Mouse (Mus musculus): ENCODE results near the gene Hhipl2. TPM values are rescaled to one million over a fixed set of nuclear protein-coding genes. Genes with fewer than 3 reads are reported as not detected.
"Not testable (repeated sequence)": the region's sequence is repeated elsewhere in the genome, so short reads cannot be mapped to it uniquely, and the experiment has no call there.

Hhipl2 gene
- polyA plus RNA-seq, 1 experiment from 2014 or later = 0.55 TPM

- no peak overlapping the region for H3K4me2 ChIP-seq (ENCODE audit: low read depth, low read length)
- H3K27ac ChIP-seq (ENCODE audit: low read length) = no peak overlapping the region
- H3K27me3 ChIP-seq (ENCODE audit: control insufficient read depth, insufficient read depth, low read length) = 0 out of 2 replicates have a peak, but pooled peaks cover 4% of the 10 kb centered on the region
- ATAC-seq (replicated peaks; ENCODE audit: extremely low read depth, insufficient read depth, low FRiP score) = no peak
- no peak overlapping the region for H3K4me3 ChIP-seq (ENCODE audit: low read length)
- WGBS = 65% methylated on average over 2 of the region's 2 CpGs
- peaks cover 3% of the 10 kb centered on the region; the same call in 1 of the 2 replicates for H3K9me3 ChIP-seq (replicated peaks; ENCODE audit: control insufficient read depth, low read length)
- H3K4me1 ChIP-seq (ENCODE audit: control insufficient read depth, insufficient read depth, low read length) = no peaks in the 10 kb centered on the region
- H3K9ac ChIP-seq (ENCODE audit: low read length) = no peak overlapping the region
- no peaks in the 10 kb centered on the region for H3K36me3 ChIP-seq (ENCODE audit: control insufficient read depth, insufficient read depth)
These were observed 35.4 kb upstream of the Hhipl2 start for GRCm38 (mm10) chr1:183382621-183383020.

GRCm38 (mm10) chr1:183387421-183387820, 30.6 kb upstream of the Hhipl2 start:
- H3K4me2 ChIP-seq (ENCODE audit: low read depth, low read length); H3K4me3 ChIP-seq (ENCODE audit: low read length); H3K27ac ChIP-seq (ENCODE audit: low read length); H3K9me3 ChIP-seq (replicated peaks; ENCODE audit: control insufficient read depth, low read length); H3K9ac ChIP-seq (ENCODE audit: low read length); H3K4me1 ChIP-seq (ENCODE audit: control insufficient read depth, insufficient read depth, low read length); ATAC-seq (replicated peaks; ENCODE audit: extremely low read depth, insufficient read depth, low FRiP score); H3K27me3 ChIP-seq (ENCODE audit: control insufficient read depth, insufficient read depth, low read length); H3K36me3 ChIP-seq (ENCODE audit: control insufficient read depth, insufficient read depth): not testable (repeated sequence)
- WGBS = 88% methylated on average over 3 of the region's 3 CpGs

- Histone ChIP-seq H3K27me3 (ENCODE audit: control insufficient read depth, insufficient read depth, low read length) (0 out of 2 replicates have a peak, but pooled peaks cover 4% of the 10 kb centered on the region), H3K4me1 (ENCODE audit: control insufficient read depth, insufficient read depth, low read length) (peaks cover 7% of the 10 kb centered on the region), H3K4me2 (ENCODE audit: low read depth, low read length) (peak within 1 kb of the TSS; percentile 94), H3K9me3 (replicated peaks; ENCODE audit: control insufficient read depth, low read length) (no peaks in the 10 kb centered on the region), H3K36me3 (ENCODE audit: control insufficient read depth, insufficient read depth) (no peaks in the 10 kb centered on the region), H3K4me3 (ENCODE audit: low read length) (peak within 1 kb of the TSS; percentile 77), H3K9ac (ENCODE audit: low read length) (peak within 1 kb of the TSS; percentile 73), H3K27ac (ENCODE audit: low read length) (peak within 1 kb of the TSS; percentile 50)
- peak; percentile 99 for ATAC-seq (replicated peaks; ENCODE audit: extremely low read depth, insufficient read depth, low FRiP score)
- 6% methylated on average over 44 of the region's 44 CpGs for WGBS
These were observed 29.3 kb upstream of the Hhipl2 start, which contains the start of gene Taf1a for GRCm38 (mm10) chr1:183388426-183389406. Taf1a (plus strand) TSS chr1:183388981.

GRCm38 (mm10) chr1:183403396-183403795, 14.6 kb upstream of the Hhipl2 start:
- Histone ChIP-seq H3K4me1 (ENCODE audit: control insufficient read depth, insufficient read depth, low read length) (no peaks in the 10 kb centered on the region), H3K36me3 (ENCODE audit: control insufficient read depth, insufficient read depth) (peaks cover 50% of the 10 kb centered on the region), H3K4me2 (ENCODE audit: low read depth, low read length) (no peak overlapping the region), H3K27me3 (ENCODE audit: control insufficient read depth, insufficient read depth, low read length) (no peaks in the 10 kb centered on the region), H3K9me3 (replicated peaks; ENCODE audit: control insufficient read depth, low read length) (no peaks in the 10 kb centered on the region), H3K27ac (ENCODE audit: low read length) (no peak overlapping the region), H3K9ac (ENCODE audit: low read length) (no peak overlapping the region), H3K4me3 (ENCODE audit: low read length) (no peak overlapping the region)
- no peak for ATAC-seq (replicated peaks; ENCODE audit: extremely low read depth, insufficient read depth, low FRiP score)
- WGBS = 90% methylated on average over 3 of the region's 3 CpGs

- no peak overlapping the region for H3K4me2 ChIP-seq (ENCODE audit: low read depth, low read length)
- no peak for ATAC-seq (replicated peaks; ENCODE audit: extremely low read depth, insufficient read depth, low FRiP score)
- 0 out of 2 replicates have a peak, but pooled peaks cover 3% of the 10 kb centered on the region for H3K9me3 ChIP-seq (replicated peaks; ENCODE audit: control insufficient read depth, low read length)
- H3K9ac ChIP-seq (ENCODE audit: low read length) = no peak overlapping the region
- peaks cover 16% of the 10 kb centered on the region; the same call in 1 of the 2 replicates for H3K36me3 ChIP-seq (ENCODE audit: control insufficient read depth, insufficient read depth)
- no peak overlapping the region for H3K4me3 ChIP-seq (ENCODE audit: low read length)
- WGBS = 85% methylated on average over 15 of the region's 15 CpGs
- no peaks in the 10 kb centered on the region for H3K4me1 ChIP-seq (ENCODE audit: control insufficient read depth, insufficient read depth, low read length)
- no peaks in the 10 kb centered on the region for H3K27me3 ChIP-seq (ENCODE audit: control insufficient read depth, insufficient read depth, low read length)
- H3K27ac ChIP-seq (ENCODE audit: low read length) = no peak overlapping the region
These were observed 3.8 kb upstream of the Hhipl2 start for GRCm38 (mm10) chr1:183414081-183414727.

GRCm38 (mm10) chr1:183419741-183420140, 1.7 kb downstream of the Hhipl2 start:
- WGBS = 69% methylated on average over 7 of the region's 7 CpGs
- H3K4me2 ChIP-seq (ENCODE audit: low read depth, low read length) = no peak overlapping the region
- ATAC-seq (replicated peaks; ENCODE audit: extremely low read depth, insufficient read depth, low FRiP score) = no peak
- H3K4me1 ChIP-seq (ENCODE audit: control insufficient read depth, insufficient read depth, low read length) = no peaks in the 10 kb centered on the region
- H3K36me3 ChIP-seq (ENCODE audit: control insufficient read depth, insufficient read depth) = no peaks in the 10 kb centered on the region
- no peak overlapping the region for H3K4me3 ChIP-seq (ENCODE audit: low read length)
- peaks cover 1% of the 10 kb centered on the region; the same call in 1 of the 2 replicates for H3K9me3 ChIP-seq (replicated peaks; ENCODE audit: control insufficient read depth, low read length)
- H3K9ac ChIP-seq (ENCODE audit: low read length) = no peak overlapping the region; the same call in 1 of the 2 replicates
- no peaks in the 10 kb centered on the region for H3K27me3 ChIP-seq (ENCODE audit: control insufficient read depth, insufficient read depth, low read length)
- peak overlapping the region; percentile 56 for H3K27ac ChIP-seq (ENCODE audit: low read length)

GRCm38 (mm10) chr1:183420296-183420695, 2.3 kb downstream of the Hhipl2 start:
- H3K4me1 ChIP-seq (ENCODE audit: control insufficient read depth, insufficient read depth, low read length) = no peaks in the 10 kb centered on the region
- 78% methylated on average over 10 of the region's 10 CpGs for WGBS
- H3K4me2 ChIP-seq (ENCODE audit: low read depth, low read length) = no peak overlapping the region
- no peaks in the 10 kb centered on the region; the same call in 1 of the 2 replicates for H3K9me3 ChIP-seq (replicated peaks; ENCODE audit: control insufficient read depth, low read length)
- H3K27ac ChIP-seq (ENCODE audit: low read length) = peak overlapping the region; percentile 56
- H3K27me3 ChIP-seq (ENCODE audit: control insufficient read depth, insufficient read depth, low read length) = no peaks in the 10 kb centered on the region
- no peaks in the 10 kb centered on the region for H3K36me3 ChIP-seq (ENCODE audit: control insufficient read depth, insufficient read depth)
- no peak overlapping the region for H3K9ac ChIP-seq (ENCODE audit: low read length)
- ATAC-seq (replicated peaks; ENCODE audit: extremely low read depth, insufficient read depth, low FRiP score) = peak; percentile 51
- H3K4me3 ChIP-seq (ENCODE audit: low read length) = no peak overlapping the region

GRCm38 (mm10) chr1:183424100-183424499, 6.1 kb downstream of the Hhipl2 start:
- Histone ChIP-seq H3K9me3 (replicated peaks; ENCODE audit: control insufficient read depth, low read length) (no peaks in the 10 kb centered on the region; the same call in 1 of the 2 replicates), H3K36me3 (ENCODE audit: control insufficient read depth, insufficient read depth) (no peaks in the 10 kb centered on the region), H3K4me2 (ENCODE audit: low read depth, low read length) (no peak overlapping the region), H3K4me3 (ENCODE audit: low read length) (no peak overlapping the region), H3K27me3 (ENCODE audit: control insufficient read depth, insufficient read depth, low read length) (no peaks in the 10 kb centered on the region), H3K4me1 (ENCODE audit: control insufficient read depth, insufficient read depth, low read length) (no peaks in the 10 kb centered on the region), H3K9ac (ENCODE audit: low read length) (no peak overlapping the region), H3K27ac (ENCODE audit: low read length) (no peak overlapping the region)
- no peak for ATAC-seq (replicated peaks; ENCODE audit: extremely low read depth, insufficient read depth, low FRiP score)
- WGBS = 89% methylated on average over 7 of the region's 7 CpGs

Data from heart, embryonic 16.5 days (tissue).